Mouse (Mus musculus): ENCODE data around the gene Lat2. TPM values are rescaled to one million over a fixed set of nuclear protein-coding genes. Genes with fewer than 3 reads are reported as not detected.
"Not testable (repeated sequence)": the region's sequence is repeated elsewhere in the genome, so short reads cannot be mapped to it uniquely, and the experiment has no call there.

Gene Lat2
- polyA plus RNA-seq (2012; rRNA removed): 2.1 and 3.0 TPM in 2 replicates

DNA sequence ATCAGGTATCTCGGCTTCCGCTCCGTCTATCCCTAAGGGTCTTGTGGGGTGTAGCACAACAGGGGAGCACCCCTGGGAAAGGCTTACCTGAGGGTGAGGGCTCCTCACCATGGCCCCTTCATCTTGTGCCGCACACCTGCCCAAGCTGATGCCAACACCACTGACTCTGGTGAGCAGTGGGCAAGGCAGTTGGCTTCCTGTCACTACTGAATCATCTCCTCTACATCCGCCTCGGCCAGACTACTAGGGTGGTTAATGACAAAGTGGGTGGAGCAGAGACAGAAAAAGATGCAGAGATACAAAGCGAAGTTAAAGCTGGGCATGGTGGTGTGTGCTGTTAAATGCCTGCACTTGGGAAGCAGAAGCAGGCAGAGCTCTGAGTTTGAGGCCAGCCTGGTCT, at the start of gene Lat2:
Lat2 (minus strand) TSS at position 224 of the 400 bp plus-strand sequence.
- Histone ChIP-seq H3K4me1 (ENCODE audit: control insufficient read depth, insufficient read depth, low read length) (no peaks in the 10 kb centered on the region), H3K4me3 (replicated peaks; ENCODE audit: insufficient read depth, low read depth, low read length) (no peak within 1 kb of the TSS), H3K27ac (ENCODE audit: insufficient read depth, low read length) (no peak within 1 kb of the TSS), H3K27me3 (ENCODE audit: control insufficient read depth, insufficient read depth, low read length) (no peaks in the 10 kb centered on the region)
- DNase-seq: no peak
- WGBS: 84% methylated on average over 7 of the region's 7 CpGs
- TF ChIP-seq POLR2A (IDR thresholded peaks at IDR 0.05; ENCODE audit: borderline replicate concordance, insufficient read depth, low read length) (no peak), CTCF (IDR thresholded peaks at IDR 0.05; ENCODE audit: borderline replicate concordance, insufficient read depth, low read depth, low read length) (no peak)

GRCm38 (mm10) chr5:134656708-134657107, 41.9 kb upstream of the Lat2 start:
- no peak overlapping the region for H3K4me3 ChIP-seq (replicated peaks; ENCODE audit: insufficient read depth, low read depth, low read length)
- no peaks in the 10 kb centered on the region for H3K27me3 ChIP-seq (ENCODE audit: control insufficient read depth, insufficient read depth, low read length)
- no peaks in the 10 kb centered on the region for H3K4me1 ChIP-seq (ENCODE audit: control insufficient read depth, insufficient read depth, low read length)
- DNase-seq: no peak
- H3K27ac ChIP-seq (ENCODE audit: insufficient read depth, low read length): no peak overlapping the region
- 28% methylated on average over 4 of the region's 4 CpGs for WGBS
- no peak for TF ChIP-seq CTCF (IDR thresholded peaks at IDR 0.05; ENCODE audit: borderline replicate concordance, insufficient read depth, low read depth, low read length)
- no peak for TF ChIP-seq POLR2A (IDR thresholded peaks at IDR 0.05; ENCODE audit: borderline replicate concordance, insufficient read depth, low read length)

- Histone ChIP-seq H3K27me3 (ENCODE audit: control insufficient read depth, insufficient read depth, low read length) (no peaks in the 10 kb centered on the region), H3K27ac (ENCODE audit: insufficient read depth, low read length) (no peak overlapping the region), H3K4me3 (replicated peaks; ENCODE audit: insufficient read depth, low read depth, low read length) (no peak overlapping the region), H3K4me1 (ENCODE audit: control insufficient read depth, insufficient read depth, low read length) (no peaks in the 10 kb centered on the region)
- DNase-seq: no peak
- TF ChIP-seq CTCF (IDR thresholded peaks at IDR 0.05; ENCODE audit: borderline replicate concordance, insufficient read depth, low read depth, low read length) (no peak), POLR2A (IDR thresholded peaks at IDR 0.05; ENCODE audit: borderline replicate concordance, insufficient read depth, low read length) (no peak)
- 45% methylated on average over 7 of the region's 7 CpGs for WGBS
Measured at GRCm38 (mm10) chr5:134652015-134652414, 37.2 kb upstream of the Lat2 start.

- Histone ChIP-seq H3K27ac (ENCODE audit: insufficient read depth, low read length) (no peak overlapping the region), H3K27me3 (ENCODE audit: control insufficient read depth, insufficient read depth, low read length) (no peaks in the 10 kb centered on the region), H3K4me3 (replicated peaks; ENCODE audit: insufficient read depth, low read depth, low read length) (no peak overlapping the region), H3K4me1 (ENCODE audit: control insufficient read depth, insufficient read depth, low read length) (no peaks in the 10 kb centered on the region)
- WGBS: 58% methylated on average over 5 of the region's 5 CpGs
- peak in 1 of 2 experiments; percentile 41 for DNase-seq
- TF ChIP-seq POLR2A (IDR thresholded peaks at IDR 0.05; ENCODE audit: borderline replicate concordance, insufficient read depth, low read length) (no peak), CTCF (IDR thresholded peaks at IDR 0.05; ENCODE audit: borderline replicate concordance, insufficient read depth, low read depth, low read length) (peak; percentile 42; the same call in 1 of the 2 replicates)
Measured at GRCm38 (mm10) chr5:134650926-134651325, 36.1 kb upstream of the Lat2 start.

DNA sequence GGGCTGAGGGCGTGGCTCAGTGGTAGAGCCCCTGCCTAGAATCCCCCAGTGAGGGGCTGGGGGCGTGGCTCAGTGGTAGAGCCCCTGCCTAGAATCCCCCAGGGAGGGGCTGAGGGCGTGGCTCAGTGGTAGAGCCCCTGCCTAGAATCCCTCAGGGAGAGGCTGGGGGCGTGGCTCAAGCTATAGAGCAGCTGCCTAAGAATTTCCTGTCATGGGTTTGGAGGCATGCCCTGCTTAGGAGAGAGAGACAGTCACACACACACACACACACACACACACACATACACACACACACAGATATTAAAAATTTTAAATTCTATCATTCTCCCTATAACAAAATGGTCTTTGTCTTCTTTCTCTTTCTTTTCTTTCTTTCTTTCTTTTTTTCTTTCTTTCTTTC, 34.2 kb upstream of the Lat2 start:
- 67% methylated on average over 4 of the region's 4 CpGs for WGBS
- not testable (repeated sequence) for H3K27me3 ChIP-seq (ENCODE audit: control insufficient read depth, insufficient read depth, low read length); DNase-seq; H3K4me1 ChIP-seq (ENCODE audit: control insufficient read depth, insufficient read depth, low read length); H3K27ac ChIP-seq (ENCODE audit: insufficient read depth, low read length); H3K4me3 ChIP-seq (replicated peaks; ENCODE audit: insufficient read depth, low read depth, low read length)

- TF ChIP-seq POLR2A (IDR thresholded peaks at IDR 0.05; ENCODE audit: borderline replicate concordance, insufficient read depth, low read length): no peak
- no peak for TF ChIP-seq CTCF (IDR thresholded peaks at IDR 0.05; ENCODE audit: borderline replicate concordance, insufficient read depth, low read depth, low read length)
- no peaks in the 10 kb centered on the region for H3K4me1 ChIP-seq (ENCODE audit: control insufficient read depth, insufficient read depth, low read length)
- no peak overlapping the region for H3K27ac ChIP-seq (ENCODE audit: insufficient read depth, low read length)
- no peaks in the 10 kb centered on the region for H3K27me3 ChIP-seq (ENCODE audit: control insufficient read depth, insufficient read depth, low read length)
- 80% methylated on average over 2 of the region's 2 CpGs for WGBS
- DNase-seq: no peak
- no peak overlapping the region for H3K4me3 ChIP-seq (replicated peaks; ENCODE audit: insufficient read depth, low read depth, low read length)
Measured at GRCm38 (mm10) chr5:134647394-134647793, 32.6 kb upstream of the Lat2 start.

- Histone ChIP-seq H3K4me3 (replicated peaks; ENCODE audit: insufficient read depth, low read depth, low read length) (no peak overlapping the region), H3K4me1 (ENCODE audit: control insufficient read depth, insufficient read depth, low read length) (no peaks in the 10 kb centered on the region), H3K27ac (ENCODE audit: insufficient read depth, low read length) (no peak overlapping the region), H3K27me3 (ENCODE audit: control insufficient read depth, insufficient read depth, low read length) (no peaks in the 10 kb centered on the region)
- 75% methylated on average over 4 of the region's 4 CpGs for WGBS
- DNase-seq: no peak
- TF ChIP-seq CTCF (IDR thresholded peaks at IDR 0.05; ENCODE audit: borderline replicate concordance, insufficient read depth, low read depth, low read length): no peak
- no peak for TF ChIP-seq POLR2A (IDR thresholded peaks at IDR 0.05; ENCODE audit: borderline replicate concordance, insufficient read depth, low read length)
Measured at GRCm38 (mm10) chr5:134646461-134646860, 31.6 kb upstream of the Lat2 start.

DNA sequence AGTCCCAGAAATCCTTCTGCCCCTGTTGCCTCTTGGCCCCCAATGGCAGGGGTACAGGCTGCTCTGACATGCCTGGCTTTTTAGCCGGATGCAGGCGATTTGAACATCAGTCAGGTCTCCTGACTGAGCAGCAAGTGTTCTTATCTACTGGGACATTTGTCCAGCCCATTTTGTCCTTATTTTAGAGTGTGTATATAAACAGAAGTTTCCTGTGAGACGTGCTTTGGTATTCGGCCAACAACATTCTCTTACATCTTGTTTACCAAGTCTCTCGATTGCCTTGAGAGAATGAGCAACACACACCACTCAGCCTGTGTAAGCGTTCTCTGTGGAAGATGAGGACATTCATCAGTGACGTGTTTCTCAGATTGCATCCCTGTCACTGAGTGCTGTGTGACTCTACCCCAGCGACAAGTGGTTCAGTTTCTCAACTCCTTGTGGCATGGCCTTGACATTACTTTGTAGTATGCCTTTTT, 29.9 kb upstream of the Lat2 start:
- 73% methylated on average over 8 of the region's 8 CpGs for WGBS
- no peak for DNase-seq
- no peak overlapping the region for H3K27ac ChIP-seq (ENCODE audit: insufficient read depth, low read length)
- no peak for TF ChIP-seq CTCF (IDR thresholded peaks at IDR 0.05; ENCODE audit: borderline replicate concordance, insufficient read depth, low read depth, low read length)
- H3K27me3 ChIP-seq (ENCODE audit: control insufficient read depth, insufficient read depth, low read length): no peaks in the 10 kb centered on the region
- H3K4me1 ChIP-seq (ENCODE audit: control insufficient read depth, insufficient read depth, low read length): no peaks in the 10 kb centered on the region
- no peak overlapping the region for H3K4me3 ChIP-seq (replicated peaks; ENCODE audit: insufficient read depth, low read depth, low read length)

Measured in cerebellum, adult 2 months (tissue).